Mouse (Mus musculus) ZHBTc4 (cell line): ENCODE data around the gene Surf4.

Experiments used
- DNase-seq: peaks from one replicate; pipeline ENCODE4 v3.0.0-alpha.2; 2011; ENCODE audit warnings: low read depth, low spot score

Surf4 gene

DNA sequence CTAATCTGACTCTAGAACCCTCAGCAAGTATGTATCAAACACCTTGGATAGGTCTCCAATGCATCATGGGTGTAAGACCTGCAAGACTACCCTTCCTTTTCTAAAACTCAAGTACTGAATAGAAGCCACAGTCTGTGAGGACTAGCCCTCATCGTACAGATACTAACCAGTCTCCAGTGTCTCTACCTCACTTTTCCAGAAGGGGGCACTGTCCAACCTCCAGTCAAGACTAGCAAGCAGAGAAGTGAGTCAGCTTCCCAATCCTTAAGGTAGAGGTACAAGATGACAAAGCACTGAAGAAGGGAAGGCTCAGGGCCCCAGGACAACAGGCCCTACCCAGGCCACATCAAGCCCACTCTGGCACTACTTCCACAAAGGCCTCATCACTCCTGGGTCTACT lies 3.3 kb downstream of the Surf4 start:
- DNase-seq: peak; percentile 88

DNA sequence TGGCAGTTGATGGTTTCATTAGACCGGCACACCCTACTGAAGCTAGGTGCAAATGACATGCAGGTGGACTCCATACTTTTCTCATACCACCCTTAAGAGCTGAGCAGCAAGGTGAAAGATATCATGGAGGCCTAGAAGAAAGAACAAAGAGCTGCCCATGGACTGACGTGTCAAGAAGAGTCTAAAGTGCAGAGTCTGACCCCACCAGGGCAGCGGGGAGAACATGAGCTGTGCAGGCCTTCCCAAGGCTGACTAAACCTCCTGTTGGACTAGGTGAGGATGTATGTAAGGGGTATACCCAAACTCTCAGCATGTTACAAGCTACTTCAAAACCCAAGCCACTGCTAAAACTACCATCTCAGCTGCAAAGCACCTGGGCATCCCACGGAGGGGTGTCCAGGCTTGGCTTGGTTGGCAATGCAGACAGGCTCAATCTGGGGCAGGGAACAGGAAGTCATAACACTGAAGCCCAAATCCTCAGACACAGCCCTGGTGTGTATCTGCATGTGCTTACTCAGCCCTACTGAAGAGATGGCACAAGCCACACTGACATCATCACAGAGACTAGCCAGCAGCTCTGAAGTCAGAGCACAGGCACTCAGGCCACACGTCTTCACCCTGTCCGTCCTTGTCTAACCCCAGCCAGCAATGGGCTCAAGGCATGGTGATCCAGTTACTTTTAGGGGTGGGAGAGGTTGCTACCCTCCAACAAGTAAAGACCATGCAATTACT lies 5.8 kb downstream of the Surf4 start:
- no peak for DNase-seq

DNA sequence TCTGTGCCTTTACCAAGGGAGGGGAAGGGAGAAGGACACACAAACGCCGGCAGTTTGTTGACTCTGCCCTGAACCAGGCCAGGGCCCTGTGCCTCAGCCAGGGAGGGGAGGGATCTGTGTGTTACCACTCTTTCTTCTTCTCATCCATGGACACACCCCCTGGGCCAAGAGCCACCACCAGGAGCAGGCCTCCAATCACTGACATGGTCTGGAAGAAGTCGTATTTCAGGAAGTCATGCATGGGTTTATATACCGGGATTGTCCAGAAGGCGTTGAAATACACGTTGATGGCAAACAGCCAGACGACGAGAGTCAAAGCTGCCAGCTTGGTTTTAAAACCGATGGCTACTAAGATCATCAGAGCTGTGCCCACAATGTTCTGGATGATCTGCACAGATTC lies 11.9 kb downstream of the Surf4 start:
- DNase-seq: no peak

DNA sequence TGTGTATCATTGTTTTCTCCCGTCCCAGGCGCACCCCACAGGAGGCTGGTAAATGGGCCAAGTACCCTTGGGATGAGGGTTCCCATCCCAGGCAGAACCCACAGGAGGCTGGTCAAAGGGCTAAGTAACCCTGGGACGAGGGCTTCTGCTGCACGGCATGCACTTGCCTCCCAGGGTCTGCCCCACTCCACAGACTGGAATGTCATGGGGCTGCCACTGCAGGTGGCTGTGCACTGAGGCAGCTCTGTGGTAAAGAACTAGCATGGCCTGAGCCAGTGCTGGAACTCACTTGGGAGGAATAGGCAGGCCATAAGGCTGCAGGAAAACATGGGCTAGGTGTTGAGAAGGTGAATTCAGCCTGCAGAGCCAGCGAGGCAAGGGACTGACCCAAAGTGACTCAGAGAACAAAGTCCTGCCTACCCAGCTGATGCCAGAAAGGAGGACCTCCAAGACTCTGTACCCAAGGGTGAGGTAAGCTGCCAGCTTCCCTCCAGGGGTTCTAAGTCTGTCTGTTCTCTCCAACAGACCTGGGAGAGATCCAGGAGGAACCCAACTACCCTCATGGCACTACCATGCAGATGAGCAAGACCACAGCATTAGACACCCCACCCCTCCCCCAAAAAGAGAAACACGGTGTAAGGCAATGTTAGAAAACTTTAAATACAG lies 13.4 kb downstream of the Surf4 start:
- no peak for DNase-seq

DNA sequence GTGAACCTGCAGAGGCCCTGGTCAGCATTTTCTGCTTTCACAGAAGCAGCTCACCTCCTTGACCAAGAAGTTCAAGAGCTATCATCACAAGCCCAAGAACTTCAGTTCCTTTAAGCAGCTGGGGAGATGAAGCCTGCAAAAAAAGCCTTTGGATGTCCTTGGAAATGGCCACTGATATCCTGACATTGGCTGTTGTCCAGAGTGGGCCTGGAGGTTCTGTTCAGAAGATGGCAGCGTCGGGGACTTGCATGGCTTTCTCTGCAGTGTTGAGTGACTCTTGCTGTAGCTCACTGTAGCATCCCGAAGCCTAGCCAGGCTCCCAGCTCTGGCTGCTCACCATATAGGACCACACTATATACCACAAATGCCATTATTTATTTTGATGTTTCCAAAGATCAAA lies 14.0 kb downstream of the Surf4 start:
- DNase-seq: no peak

DNA sequence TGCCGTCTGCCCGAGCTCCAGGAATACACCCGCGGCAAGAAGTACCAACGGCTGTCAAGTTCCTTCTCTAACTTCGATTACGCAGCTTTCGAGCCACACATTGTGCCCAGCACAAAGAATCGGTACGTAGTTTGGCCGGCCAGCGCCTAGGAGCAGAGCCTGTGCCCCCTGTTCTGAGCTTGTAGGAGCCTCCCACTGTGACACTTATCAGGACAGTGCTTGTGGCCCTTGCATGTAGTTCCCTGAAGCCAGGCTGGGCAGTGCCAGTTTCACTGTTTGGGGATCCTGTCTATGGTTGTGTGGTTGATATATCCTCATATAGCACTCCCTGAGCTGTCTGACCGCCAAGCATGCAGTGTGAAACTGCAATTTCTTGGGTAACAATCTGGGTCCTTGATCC lies 17.0 kb downstream of the Surf4 start:
- no peak for DNase-seq

DNA sequence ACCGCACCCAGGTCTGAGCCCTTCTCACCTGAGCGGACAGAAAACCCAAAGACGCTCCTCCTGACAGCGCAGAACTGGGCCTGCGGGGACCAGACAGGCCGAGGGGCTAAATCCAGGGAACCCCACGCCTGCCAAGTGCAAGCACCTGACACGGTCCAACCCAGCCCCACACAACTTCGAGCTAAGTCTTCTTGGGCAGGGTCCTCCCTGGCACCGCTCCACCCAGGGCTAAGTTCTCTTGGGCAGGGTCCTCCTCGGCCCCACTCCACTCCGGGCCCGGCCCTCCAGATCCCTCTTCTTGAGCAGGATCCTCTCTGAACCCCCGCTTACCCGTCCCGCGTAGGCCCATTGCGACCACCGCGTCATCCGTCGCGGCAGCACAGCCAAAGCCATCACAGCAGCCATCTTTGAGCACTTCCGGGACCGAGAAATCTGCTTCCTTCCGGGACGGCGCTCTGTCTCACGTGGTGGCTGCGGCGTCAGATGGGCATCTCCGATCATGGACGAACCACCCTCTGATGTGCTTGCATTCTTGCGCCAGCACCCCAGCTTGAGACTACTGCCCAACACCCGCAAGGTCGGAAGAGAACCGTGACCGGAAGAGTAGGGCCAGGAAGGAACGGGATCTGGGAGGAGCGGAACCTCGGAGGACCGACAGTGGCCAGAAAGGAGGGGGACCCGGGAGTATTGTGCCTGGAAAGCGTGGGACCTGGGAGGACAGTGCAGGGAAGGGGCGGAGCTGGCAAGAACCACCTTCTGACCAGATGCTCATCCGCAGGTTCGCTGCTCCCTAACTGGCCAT lies 17.6 kb downstream of the Surf4 start, which contains the start of the genes Surf2 and Surf1:
Gene Surf2, plus strand, starts transcription at position 441 of the 802 bp plus-strand sequence.
Gene Surf1, minus strand, starts transcription at position 604 of the 802 bp plus-strand sequence.
- DNase-seq: peak; percentile 75

DNA sequence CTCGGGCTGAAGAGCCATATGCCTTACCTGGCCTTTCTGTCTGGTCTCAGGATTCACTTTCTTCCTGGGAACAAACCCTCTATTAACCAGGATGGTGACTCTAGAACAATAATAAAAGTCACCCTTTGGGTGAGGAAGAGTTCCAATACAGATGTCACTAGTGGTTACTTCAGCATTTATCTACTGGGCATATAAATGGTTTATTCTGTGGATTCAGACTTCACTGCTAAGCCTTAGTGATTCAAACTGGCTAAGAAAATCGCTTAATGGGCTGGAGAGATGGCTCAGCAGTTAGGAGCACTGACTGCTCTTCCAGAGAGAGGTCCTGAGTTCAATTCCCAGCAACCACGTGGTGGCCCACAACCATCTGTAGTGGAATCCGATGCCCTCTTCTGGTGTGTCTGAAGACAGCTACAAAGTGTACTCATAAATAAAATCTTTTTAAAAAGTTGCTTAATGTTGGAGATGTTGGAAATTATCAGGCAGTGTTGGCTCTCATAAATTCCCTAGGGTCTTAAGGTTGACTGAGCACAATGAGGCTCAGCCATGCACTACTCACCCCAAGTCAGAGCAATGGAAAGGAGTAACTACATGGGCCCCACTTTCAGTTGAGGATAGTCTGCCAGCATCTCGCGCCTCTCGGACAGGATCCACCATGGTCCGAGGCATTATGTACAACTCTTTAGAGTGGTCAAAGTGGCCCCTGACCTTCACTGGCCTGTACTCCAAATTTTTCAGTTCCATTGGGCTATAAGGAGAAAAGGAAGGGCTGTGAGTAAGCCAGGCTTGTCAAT lies 19.4 kb downstream of the Surf4 start:
- peak; percentile 58 for DNase-seq

DNA sequence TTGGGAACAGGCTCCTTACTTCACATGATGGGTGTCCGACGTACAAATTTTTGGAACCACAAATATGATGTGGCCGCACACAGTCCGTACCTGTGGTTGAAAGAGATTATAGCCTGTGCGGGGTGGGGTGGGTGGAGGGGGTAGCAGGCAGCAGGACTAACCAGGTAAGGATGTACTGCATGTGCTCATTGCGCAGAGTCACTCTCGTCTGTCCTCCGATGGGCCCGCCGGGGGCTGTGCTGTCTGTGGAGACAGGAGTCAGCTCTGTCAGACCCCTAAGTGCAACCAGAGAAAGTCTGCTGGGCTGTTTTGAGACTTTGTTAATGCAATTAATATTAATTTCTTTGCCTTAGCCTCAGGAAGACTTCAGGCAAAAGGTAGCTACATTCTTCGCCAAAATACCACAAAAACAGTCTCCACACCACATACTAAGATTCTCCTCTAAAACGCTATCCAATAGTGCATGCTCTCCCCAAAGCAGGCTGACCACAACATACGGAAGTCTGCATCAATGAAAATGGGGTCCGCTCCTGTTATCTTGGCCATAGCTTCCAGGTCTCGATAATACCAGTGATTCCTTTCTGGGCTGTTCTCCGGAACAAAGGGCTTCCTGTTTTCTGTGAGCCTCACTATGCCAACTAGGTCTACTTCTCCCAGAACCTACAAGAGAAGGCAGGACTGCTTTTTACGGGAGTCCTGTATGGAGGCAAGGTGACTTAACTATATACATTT lies 20.1 kb downstream of the Surf4 start:
- DNase-seq: peak; percentile 38

DNA sequence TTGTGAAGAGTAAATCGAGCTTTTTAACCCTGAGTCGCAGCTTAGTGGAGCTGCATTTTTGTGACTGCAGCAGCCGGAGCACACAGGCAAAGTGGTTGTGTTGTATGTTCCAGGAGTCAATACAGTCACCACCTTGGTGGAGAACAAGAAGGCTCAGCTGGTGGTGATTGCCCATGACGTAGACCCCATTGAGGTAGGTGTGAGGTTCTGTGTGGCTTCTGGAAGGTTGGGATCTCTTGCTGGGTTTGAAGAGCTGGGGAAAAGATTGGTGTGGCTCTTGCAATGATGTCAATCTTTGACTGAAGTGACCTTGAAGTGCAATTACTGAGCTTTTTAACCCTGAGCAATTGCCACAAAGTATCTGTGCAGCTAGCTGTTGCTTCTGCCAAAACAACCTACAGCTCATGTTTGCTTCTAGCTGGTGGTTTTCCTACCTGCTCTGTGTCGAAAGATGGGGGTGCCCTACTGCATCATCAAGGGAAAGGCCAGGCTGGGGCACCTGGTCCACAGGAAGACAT lies 21.4 kb downstream of the Surf4 start:
- DNase-seq: peak; percentile 51

DNA sequence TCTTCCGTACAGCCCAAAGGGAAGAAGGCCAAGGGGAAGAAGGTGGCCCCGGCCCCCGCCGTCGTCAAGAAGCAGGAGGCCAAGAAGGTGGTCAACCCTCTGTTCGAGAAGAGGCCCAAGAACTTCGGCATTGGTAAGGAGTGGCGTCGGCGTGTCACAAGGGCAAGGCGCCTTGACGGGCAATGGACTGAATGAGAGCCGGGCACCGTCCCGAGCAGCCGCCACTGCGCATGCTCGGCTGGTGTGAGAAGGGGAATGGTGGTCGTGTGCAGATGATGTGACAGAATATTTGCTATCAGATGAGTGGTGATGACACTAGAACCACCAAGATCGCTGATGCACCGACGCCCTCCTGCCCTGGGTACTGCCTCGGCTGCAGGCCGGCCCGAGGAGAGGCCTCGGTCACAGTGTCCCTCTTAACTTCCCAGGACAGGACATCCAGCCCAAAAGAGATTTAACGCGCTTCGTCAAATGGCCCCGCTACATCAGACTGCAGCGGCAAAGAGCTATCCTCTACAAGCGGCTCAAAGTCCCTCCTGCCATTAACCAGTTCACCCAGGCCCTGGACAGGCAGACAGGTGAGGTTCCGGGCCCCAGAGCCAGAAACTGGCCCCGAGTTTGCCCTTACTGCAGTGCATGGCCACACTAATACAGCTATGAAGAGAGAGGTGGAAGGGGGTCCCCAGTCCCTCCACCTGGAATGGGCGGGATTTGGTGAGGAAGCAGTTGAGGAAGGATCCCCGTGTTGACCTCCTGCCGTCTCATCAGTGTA lies 22.5 kb downstream of the Surf4 start:
- peak; percentile 82 for DNase-seq

DNA sequence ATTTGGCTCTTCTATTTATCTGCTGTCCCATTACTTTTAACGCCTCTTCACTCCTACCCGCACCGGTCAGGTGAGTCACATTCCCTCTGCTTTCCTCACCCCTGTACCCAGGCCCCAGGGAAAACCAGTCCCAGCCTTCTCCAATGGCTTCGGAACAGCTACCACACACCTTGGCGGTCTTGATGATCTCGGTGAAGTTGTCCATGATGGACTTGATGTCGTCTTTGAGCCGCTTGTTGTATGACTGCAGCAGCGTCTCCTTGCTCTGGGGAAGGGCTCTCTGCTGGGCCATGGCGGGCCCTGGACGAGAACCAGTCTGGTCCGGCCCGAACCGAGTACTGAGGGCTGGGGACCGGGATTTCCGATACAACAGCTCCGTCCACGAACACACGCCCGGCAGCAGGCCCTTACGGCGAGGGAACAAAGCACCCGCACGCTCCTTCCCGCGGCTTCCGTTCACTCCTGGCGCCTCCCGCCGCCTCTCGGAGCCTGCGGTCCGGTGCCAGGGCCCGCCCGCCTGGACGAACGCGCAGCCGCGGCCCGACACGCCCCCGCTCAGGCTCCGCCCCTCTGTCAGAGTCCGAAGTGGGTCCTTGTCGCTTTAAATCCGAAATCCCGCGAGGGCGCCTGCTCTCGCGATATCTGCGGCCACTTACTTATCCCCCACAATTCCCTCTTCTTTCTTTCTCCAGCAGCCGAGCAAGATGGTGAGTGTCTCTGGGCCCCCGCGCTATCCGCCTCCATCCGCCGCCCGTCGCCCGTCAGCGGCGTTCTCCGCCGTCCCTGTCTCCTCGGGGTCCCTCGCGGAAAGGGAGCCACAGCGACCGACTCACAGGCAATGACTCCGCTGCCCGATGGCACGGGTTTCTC lies 23.4 kb downstream of the Surf4 start, which contains the start of the genes Med22 and Rpl7a:
Gene Med22, minus strand, starts transcription at position 554 of the 870 bp plus-strand sequence.
Gene Rpl7a, plus strand, starts transcription at position 641 of the 870 bp plus-strand sequence.
- peak; percentile 99 for DNase-seq

DNA sequence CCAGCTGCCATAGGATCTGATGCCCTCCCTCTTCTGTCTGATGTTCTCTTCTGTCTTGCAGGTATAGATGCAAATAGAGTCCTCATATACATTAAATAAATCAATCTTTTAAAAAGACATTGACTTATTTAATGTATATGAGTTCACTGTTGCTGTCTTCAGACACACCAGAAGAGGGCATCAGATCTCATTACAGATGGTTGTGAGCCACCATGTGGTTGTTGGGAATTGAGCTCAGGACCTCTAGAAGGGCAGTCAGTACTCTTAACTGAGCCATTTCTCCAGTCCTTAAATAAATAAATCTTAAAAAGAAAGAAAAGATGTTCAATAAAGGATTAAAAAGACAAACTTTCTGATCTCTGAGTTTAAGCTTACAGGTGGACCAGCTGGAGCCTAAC lies 24.3 kb downstream of the Surf4 start:
- DNase-seq: no peak

DNA sequence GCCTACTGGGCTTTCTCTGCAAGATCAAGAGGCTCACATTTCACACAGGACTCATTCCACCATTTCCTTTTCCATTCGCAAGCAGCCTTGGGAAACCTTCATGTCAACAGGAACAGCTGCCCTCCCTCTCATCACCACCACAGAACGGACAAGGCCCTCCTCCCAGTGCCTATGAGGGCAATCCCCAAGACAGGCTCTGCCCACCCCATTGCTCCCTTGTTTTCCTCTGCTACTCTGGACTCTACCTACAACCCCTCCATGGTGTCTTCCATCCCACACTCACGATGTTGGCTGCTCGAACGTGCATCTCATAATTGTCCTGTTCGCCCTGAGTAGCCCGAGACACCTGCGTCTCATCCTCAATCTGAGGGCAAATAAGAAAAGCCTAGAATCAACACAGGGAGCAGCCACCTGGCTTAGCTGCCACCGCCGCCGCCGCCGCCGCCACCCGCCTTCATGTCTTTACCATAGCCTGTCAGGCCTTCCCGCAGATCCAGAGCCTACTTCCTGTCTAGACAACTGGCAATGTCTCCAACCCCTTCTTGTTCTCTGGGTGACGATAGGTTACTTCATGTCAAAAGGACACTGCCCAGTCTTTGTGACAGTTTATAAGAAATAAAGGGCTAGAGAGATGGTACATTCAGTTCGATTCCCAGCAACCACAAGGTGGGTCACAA lies 24.9 kb downstream of the Surf4 start:
- no peak for DNase-seq

DNA sequence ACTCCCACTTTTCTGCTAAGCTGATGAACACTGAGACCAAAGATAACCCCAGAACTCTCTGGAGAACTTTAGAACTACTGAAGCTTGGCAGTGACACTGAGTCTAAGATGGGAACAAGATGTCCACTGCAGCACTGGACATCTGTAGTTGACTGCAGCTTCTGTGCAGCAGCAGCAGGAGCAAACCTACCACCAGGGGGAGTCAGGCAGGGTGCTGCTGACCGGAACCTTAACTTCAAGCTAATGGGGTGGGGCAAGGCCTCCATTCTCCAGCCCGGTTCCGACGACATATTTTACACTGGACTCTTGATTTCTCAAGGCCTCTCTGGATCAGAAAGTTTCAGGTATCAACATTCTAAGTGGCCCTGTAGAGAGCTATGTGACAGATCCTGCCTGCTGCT lies 26.6 kb downstream of the Surf4 start:
- DNase-seq: peak; percentile 54

DNA sequence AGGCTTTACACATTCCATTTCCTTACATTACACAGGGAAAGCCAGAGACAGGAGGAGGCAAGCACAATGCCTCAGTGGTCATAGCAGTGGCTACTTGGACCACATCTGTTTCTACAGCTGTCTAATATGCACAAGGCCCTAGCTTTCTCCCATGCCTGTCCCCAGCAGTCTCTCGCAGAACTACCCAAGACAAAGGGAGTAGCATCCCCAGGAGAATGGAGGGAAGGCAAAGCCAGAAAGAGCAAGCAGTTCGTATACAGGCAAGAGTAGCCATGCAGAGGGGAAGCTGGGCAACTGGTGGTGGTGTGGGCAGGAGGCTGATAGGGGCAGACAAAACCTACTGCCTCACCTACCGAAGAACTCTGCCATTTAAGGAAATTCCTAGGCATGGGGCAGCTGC lies 27.3 kb downstream of the Surf4 start:
- DNase-seq: no peak

DNA sequence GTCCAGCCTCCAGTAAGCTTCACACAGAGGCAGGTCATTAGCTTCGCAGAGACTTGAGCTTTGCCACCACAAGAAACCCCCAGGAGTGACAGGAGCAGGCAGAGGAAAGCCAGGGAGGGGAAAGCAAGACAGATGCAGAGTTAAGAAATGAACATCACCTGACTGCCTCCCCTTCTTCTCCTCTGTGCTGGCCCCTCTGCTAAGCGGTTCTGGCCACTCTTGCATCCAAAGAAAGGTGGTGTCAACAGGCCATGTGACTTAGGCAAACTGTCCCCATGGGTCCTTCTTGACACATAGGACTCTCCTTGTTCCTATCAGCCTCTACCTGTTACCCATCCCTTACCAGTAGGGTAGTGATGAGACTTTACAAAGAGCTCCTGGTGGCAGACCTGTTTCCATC lies 27.8 kb downstream of the Surf4 start:
- no peak for DNase-seq

DNA sequence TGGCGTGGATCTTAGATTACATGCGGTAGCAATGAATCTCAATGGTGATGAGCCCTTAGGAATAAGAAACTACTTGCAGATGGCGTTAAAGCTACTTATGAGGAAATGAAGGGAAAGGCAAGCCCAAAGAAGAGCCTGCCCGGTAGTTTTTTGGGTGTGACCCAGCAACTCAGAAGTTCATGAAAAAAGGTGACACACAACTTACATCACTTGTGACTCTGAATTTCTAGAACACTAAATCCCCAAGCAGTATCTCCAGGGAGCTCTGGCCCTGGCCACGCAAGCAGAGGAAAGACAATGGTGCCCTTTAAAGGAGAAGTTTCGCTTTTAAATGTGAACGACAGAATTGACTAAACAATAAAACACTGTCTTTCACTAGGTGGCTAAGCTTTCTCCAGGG lies 30.4 kb downstream of the Surf4 start:
- no peak for DNase-seq
